In genomic region chr14:20969066-20969465, GRCm38 (mm10) we compare ENCODE assay signal across 23 mouse cellular contexts. TPM values are rescaled to one million over a fixed set of nuclear protein-coding genes. Genes with fewer than 3 reads are reported as not detected.
A peak's percentile ranks its signal among the peaks of the same experiment; 100 is the strongest.
DNase-seq lines count a peak whose midpoint lies in the region; ATAC-seq lines count a peak whose summit lies in the region.
"Had no signal": no experiment of that assay in that cellular context is flagged by ENCODE, and none has a peak within 500 bp of the region (broad histone marks: within the 10 kb centered on the region; RNA-seq: fewer than 3 reads in every experiment).

No protein-coding gene starts in this region.

- no peaks in the 10 kb centered on the region for H3K9me3 ChIP-seq in hindbrain, embryonic 13.5 days
- no peaks in the 10 kb centered on the region for H3K9me3 ChIP-seq in hindbrain, embryonic 10.5 days
- H3K9me3 ChIP-seq: forebrain, embryonic 10.5 days; heart, embryonic 13.5 days; kidney, embryonic 15.5 days; limb, embryonic 12.5 days; lung, embryonic 15.5 days had no signal

- H3K27ac ChIP-seq in hindbrain, embryonic 13.5 days, result peak overlapping the region; percentile 36
- no peak overlapping the region for H3K27ac ChIP-seq in hindbrain, embryonic 10.5 days
- H3K27ac ChIP-seq: forebrain, embryonic 10.5 days; heart, embryonic 13.5 days; kidney, embryonic 15.5 days; limb, embryonic 12.5 days; liver, embryonic 14.5 days; lung, embryonic 15.5 days had no signal

- H3K27me3 ChIP-seq in hindbrain, embryonic 13.5 days, result no peaks in the 10 kb centered on the region
- H3K27me3 ChIP-seq in hindbrain, embryonic 10.5 days (ENCODE audit: insufficient read depth, poor library complexity, severe bottlenecking), result no peaks in the 10 kb centered on the region
- no peaks in the 10 kb centered on the region for H3K27me3 ChIP-seq in splenic B cell, adult 2 months (ENCODE audit: control insufficient read depth, insufficient read depth, low read length, poor library complexity, severe bottlenecking)
- H3K27me3 ChIP-seq: heart, embryonic 13.5 days; kidney, embryonic 15.5 days; limb, embryonic 12.5 days; lung, embryonic 15.5 days had no signal

- H3K4me3 ChIP-seq in hindbrain, embryonic 13.5 days, result no peak overlapping the region
- H3K4me3 ChIP-seq in hindbrain, embryonic 10.5 days, result no peak overlapping the region
- H3K4me3 ChIP-seq: forebrain, embryonic 10.5 days; gastrocnemius, adult 2 months; heart, embryonic 13.5 days; kidney, embryonic 15.5 days; limb, embryonic 12.5 days; lung, embryonic 15.5 days had no signal

- H3K4me1 ChIP-seq in hindbrain, embryonic 13.5 days (replicated peaks), result peaks cover 21% of the 10 kb centered on the region
- H3K4me1 ChIP-seq in hindbrain, embryonic 10.5 days (replicated peaks), result peaks cover 19% of the 10 kb centered on the region
- H3K4me1 ChIP-seq: limb, embryonic 12.5 days had no signal

- no peak overlapping the region for H3K9ac ChIP-seq in hindbrain, embryonic 13.5 days
- H3K9ac ChIP-seq: heart, embryonic 13.5 days; kidney, embryonic 15.5 days; limb, embryonic 12.5 days; liver, embryonic 14.5 days; lung, embryonic 15.5 days had no signal

- ATAC-seq in hindbrain, embryonic 13.5 days (ENCODE audit: low FRiP score), result no peak
- ATAC-seq: intestine, postnatal 0 days had no signal

- H3K4me2 ChIP-seq in hindbrain, embryonic 13.5 days, result no peak overlapping the region
- H3K4me2 ChIP-seq: heart, embryonic 13.5 days; kidney, embryonic 15.5 days; limb, embryonic 12.5 days; lung, embryonic 15.5 days had no signal

- no peaks in the 10 kb centered on the region for H3K36me3 ChIP-seq in hindbrain, embryonic 13.5 days
- H3K36me3 ChIP-seq in hindbrain, embryonic 10.5 days, result no peaks in the 10 kb centered on the region
- no peaks in the 10 kb centered on the region for H3K36me3 ChIP-seq in splenic B cell, adult 2 months (ENCODE audit: control insufficient read depth, insufficient read depth, low read length, poor library complexity, severe bottlenecking)
- H3K36me3 ChIP-seq: forebrain, embryonic 10.5 days; kidney, embryonic 15.5 days had no signal

- 50% methylated on average over 1 of the region's 1 CpGs for WGBS in hindbrain, embryonic 13.5 days
- WGBS in hindbrain, embryonic 10.5 days, result 78% methylated on average over 1 of the region's 1 CpGs

- no peak for DNase-seq in hindbrain, embryonic 10.5 days (ENCODE audit: low spot score)
- DNase-seq in lung, postnatal 36 days, result peak; percentile 16
- DNase-seq in lung, postnatal 4 days, result no peak
- peak; percentile 24 for DNase-seq in NIH3T3 (ENCODE audit: low read depth)
- DNase-seq in splenic B cell, adult 2 months (ENCODE audit: low read depth, low spot score), result peak; percentile 18
- DNase-seq in layer of hippocampus, adult 9-10 months (ENCODE audit: low spot score), result no peak
- DNase-seq: adrenal gland, postnatal 14 days; cerebellum, adult 18-20 months; cerebellum, postnatal 25 days; embryo, embryonic 11 days; gastrocnemius, adult 2 months; heart, adult 11 months; kidney, postnatal 4 days; spleen, adult 18-20 months; thymus, postnatal 36 days had no signal

RNA-seq across cellular contexts. Expression of gene Vcl, which starts 39.9 kb away (rescaled TPM):
- polyA plus RNA-seq in hindbrain, embryonic 13.5 days (2015; fragmentation: Nextera tagmentation; extraction: Ambion mirVana), result 15.4 and 17.0 TPM in 2 replicates
- polyA plus RNA-seq in hindbrain, embryonic 10.5 days (2016; fragmentation: Nextera tagmentation; extraction: Ambion mirVana), result 31.8 and 32.9 TPM in 2 replicates

Comparison
In these comparisons a context has a peak if more than half of its experiments do, and no peak if none do; other contexts are left out.
1. DNase-seq: peak in lung, postnatal 36 days (single experiment), NIH3T3 (single experiment) and splenic B cell, adult 2 months (single experiment); none in hindbrain, embryonic 10.5 days (single experiment), lung, postnatal 4 days (0 of 2) and layer of hippocampus, adult 9-10 months (single experiment).